Mouse (Mus musculus) left cerebral cortex, postnatal 14 days (tissue): ENCODE results near the gene Ss18l1. TPM values are rescaled to one million over a fixed set of nuclear protein-coding genes. Genes with fewer than 3 reads are reported as not detected.

Experiments
- DNase-seq, 2 experiments: peaks; one replicate each; pipeline ENCODE4 v3.0.0; 2021 to 2022; ENCODE audit warnings: low spot score in 2 of 2, mixed read lengths in 1 of 2
- intact Hi-C: fragments of 180-260 bp; cut with DNase I; formaldehyde crosslinking; loops from one replicate; pipeline ENCODE4 v1.15.1; 2025
- total RNA-seq, 2 experiments: library from RNA; stranded (reverse); gene quantifications; 2 replicates each; pipeline ENCODE4 v1.2.3; 2021

Ss18l1 gene
- total RNA-seq, 2 experiments from 2014 or later: 33.8 to 35.0 TPM

DNA sequence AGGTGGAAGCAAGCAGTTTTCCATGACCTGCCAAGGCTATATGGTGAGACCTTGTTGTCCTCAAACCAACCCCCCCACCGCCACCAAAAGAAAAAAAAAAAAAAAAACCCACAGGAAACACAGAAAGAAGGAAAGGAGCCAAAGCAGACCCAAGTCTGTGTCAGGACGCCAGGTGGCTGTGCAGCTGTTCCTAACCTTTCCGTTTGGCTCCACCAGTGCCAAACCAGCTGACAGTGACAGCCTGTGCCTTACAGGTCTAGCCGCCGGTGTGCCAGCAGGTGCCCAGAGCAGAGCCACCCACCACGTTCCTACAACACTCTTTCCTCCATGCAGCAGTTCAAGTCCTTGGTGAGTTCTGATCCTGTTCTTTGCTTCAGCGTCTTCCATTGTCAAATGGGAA lies 30.6 kb downstream of the Ss18l1 start:
- intact Hi-C loops: loop anchor here (5.0 to 10.0 kb wide), 2 partner anchors 44 to 182 kb away; partner anchors contain the start of genes Osbpl2 and Rps21
- DNase-seq: no peak

DNA sequence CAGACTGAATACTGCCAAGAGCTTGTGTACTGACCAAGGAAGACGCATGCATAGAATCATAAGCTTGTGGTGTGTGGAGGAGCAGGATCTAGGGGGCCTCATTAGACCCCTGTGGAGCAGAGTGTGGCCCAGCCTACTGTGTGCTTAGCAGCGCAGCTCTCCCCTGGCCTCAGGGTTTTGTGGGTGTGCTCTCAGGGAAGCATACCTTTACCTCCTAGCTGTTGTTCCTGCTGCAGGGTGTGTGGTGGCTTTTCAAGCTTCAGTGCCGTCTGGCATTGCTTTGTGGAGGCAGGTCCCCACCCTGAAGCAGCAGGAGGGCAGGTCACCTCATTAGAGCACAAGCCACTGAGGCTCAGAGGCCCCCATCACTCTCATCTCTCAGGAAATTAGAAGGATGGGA lies 35.3 kb downstream of the Ss18l1 start:
- no peak for DNase-seq
- intact Hi-C loops: loop anchor here (10.0 kb wide), 1 partner anchor 177 kb away; the partner anchor contains the start of gene Rps21

DNA sequence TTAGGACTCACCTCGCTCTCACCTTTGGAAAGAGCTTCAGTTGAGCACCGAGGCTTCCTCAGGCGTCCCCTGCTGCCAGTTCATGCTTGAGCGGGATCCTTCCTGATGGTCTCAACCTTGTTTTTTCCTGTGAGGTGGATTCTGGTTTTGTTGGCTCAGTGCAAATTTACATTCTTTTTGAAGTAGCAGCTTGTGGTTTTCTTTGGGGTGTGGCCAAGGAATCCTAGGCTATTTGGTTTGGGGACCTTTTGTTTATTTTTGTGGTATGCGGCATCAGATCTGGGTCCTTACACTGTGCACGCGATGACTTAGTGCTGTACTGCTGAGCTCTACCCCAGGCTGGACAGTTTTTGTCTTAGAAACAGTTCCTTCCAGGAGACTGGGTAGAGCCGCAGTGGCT lies 38.4 kb downstream of the Ss18l1 start:
- DNase-seq: no peak
- intact Hi-C loops: no loop called here

DNA sequence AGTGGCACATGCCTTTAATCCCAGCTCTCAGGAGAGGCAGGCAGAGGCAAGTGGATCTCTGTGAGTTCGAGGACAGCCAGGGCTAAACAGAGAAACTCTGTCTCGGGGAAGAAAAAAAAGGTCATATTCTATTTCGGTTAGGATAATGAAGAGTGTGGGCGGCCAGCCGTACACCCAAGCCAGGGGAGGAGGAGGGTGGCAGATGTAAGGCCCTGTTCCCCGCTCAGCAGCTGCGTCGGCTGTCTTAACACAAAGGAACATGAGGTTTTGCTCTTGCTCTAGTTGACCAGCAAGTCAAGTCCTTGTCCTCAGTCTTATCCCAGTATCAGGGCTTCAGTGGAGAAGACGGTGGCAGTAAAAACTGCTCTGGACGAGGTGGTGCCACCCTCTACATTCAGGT lies 40.8 kb downstream of the Ss18l1 start:
- DNase-seq: no peak
- intact Hi-C loops: no loop called here

DNA sequence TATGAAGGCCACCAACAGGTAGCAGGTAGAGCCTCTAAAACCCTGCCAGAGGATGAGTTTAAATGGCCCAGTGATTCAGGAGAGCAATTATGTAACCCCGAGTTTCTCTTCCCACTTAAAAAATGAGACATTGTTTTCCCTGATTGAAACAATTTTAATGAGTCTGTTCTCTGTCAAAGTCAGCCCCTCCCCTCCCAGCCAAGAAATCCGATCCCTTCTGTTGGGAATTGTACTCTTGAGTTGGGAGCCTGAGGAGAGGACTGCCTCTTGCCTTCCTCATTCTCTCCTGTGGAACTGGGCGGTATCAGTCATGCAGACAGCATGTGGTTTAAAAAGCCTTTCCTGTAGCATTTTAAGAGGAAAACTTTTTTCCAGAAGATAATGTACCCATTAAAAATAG lies 42.3 kb downstream of the Ss18l1 start:
- intact Hi-C loops: no loop called here
- DNase-seq: no peak

DNA sequence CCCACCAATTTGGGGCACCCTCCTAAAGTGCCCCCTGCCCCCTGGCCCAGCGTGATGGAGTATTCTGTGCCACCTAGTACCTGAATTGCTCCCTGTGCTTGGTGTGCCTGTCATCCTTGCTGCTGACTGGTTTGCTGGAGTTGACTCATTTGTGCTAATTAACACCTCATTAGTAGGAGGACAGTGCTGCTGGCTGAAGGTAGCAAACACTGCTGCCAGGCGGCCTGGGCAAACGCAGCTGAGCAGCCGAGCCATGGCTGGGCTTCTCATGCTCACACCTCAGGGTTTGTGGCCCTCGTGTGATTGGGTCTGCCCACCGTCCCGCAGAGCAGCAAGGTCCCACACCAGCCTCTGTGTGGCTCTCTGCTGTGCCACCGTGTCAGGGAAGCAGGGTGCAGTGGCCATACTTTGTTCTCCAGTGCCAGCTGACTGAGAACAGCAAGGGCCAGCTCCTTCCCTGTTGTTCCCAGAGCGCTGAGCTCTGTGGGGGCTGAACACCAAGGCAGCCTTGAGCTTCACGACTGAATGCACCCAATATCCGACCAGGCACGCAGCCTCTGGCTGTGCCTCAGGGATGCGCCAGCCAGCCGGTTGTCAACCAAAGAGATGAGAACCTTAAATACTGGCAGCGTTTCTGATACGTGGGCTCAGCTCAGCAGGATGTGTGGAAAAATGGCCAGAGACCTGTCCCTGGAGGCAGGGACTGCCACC lies 43.8 kb downstream of the Ss18l1 start:
- DNase-seq: no peak
- intact Hi-C loops: no loop called here

DNA sequence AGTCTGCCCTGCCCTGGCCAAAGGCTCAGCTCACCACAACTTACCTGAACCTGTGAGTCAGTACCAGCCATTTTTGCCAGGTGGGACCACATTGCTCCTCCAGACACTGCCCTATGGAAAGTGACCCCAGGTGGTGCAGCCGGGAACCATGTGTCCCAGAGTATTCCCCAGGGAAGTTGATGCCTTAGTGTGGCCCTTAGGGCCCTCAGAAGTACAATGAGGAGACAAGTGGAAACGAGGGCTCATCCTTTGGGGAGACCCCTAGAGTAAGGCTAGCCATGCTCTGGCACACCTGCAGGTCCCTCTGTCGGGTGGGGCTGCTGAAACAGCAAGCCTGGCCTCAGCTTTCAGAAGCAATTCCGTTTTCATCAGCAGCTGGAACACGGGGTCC lies 44.3 kb downstream of the Ss18l1 start:
- intact Hi-C loops: no loop called here
- no peak for DNase-seq

DNA sequence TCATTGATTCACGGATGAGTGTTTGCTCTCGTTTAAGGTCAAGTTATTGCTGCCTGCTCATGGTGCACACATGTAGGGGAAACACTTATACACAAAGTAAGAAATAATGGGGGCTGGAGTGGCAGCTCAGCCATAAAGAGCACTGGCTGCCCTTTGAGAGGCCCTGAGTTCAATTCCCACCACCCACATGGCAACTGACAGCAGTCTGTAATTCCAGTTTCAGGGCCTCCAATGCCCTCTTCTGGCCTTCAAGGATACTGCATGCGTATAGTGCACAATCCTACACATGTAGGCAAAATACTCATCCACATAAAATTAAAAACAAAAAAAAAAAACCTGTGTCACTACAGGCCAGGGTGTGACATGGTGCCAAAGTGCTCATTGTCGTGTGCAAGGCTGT lies 45.2 kb downstream of the Ss18l1 start:
- DNase-seq: no peak
- intact Hi-C loops: no loop called here

DNA sequence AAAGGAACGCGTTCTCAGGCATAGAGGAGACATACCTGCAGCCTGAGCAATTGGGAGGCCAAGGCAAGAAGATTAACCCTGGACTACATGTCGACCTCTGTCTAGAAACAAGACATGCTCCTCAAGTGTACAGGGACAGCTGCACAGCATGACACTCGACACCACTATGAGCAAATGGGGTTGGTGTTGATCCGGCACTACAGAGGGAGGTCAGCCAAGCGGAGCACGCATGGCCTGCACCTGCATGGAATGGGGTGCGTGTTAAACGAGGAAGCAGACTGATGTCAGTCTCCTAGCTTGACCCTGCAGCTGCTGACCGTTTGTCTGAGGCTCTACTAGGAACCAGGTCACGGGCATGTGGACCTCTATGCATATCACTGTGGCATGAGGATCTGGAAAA lies 48.0 kb downstream of the Ss18l1 start:
- DNase-seq: no peak
- intact Hi-C loops: no loop called here

DNA sequence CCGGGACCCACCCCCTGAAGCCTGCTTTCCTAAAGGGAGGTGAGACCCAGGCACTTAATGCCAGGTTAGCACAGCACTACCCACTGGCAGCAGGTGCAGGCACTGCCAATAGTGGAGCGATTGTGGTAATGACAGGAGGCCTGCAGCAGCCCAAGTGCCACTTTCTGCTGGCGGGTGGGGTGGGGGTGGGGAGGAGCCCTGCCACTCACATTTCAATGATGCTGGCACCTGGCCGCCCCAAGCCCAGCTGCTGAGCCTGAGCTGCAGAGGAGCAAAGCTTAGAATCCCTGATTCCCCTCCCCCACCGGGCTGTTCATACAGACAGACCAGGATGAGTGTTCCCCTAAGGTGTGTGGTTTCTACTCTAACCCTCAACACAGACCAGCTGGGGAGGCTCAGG lies 53.4 kb downstream of the Ss18l1 start:
- DNase-seq: no peak
- intact Hi-C loops: no loop called here

DNA sequence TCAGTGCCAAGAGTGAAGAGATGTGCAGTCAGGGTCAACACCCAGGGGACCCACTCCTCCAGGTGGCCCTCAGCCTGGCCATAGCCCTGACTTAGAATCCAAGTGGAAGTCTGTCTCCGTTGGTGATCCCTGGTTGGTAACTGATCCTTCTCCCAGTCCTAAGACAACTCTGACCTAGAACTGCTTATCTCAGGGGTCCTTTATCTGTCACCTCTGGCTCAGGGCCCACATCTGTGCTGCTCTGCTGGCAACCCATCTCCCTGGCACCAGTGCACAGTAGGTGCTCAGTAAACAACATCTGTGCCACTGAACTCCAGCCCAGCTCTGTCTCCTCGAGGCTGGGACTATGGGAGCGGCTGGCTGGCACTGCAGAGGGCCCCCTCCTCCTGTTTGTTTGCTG lies 55.3 kb downstream of the Ss18l1 start:
- intact Hi-C loops: no loop called here
- no peak for DNase-seq

DNA sequence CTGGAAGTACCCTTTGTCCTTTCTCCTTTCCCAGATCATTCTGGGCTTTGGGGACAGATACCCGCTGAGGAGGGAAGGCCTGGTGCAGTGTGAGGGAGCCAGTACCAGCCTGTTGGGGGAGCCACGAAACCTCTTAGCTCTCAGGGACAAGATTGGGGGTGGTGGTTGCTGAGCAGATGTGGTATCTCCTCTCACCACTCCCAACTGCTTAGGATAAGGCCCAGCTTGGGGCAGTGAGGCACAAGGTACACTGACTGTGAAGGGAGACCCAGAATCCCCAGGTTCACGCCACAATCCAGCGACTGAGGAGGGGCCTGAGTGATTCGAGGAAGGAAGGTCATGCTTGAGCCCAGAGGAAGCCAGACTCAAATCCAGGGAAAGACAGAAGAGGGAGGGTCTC lies 55.9 kb downstream of the Ss18l1 start:
- intact Hi-C loops: no loop called here
- no peak for DNase-seq

DNA sequence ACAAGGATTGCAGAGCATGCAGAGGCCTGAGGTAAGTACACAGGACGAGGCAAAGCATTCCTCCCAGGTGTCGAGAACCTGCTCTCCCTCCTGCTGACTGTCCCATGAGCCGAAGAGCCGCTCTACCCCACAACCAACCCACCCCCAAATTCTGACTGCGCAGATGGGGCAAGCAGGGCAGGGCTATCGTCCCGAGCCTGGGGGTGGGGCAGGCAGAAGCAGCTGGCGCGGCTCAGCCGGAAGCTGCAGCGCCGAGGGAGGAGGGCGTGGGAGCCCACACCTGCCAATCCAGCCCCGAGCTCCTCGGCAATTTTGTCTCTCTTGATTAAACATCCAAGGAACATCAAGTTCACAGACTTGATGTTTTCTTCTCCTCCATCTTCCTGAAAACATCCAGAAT lies 57.2 kb downstream of the Ss18l1 start:
- intact Hi-C loops: no loop called here
- DNase-seq: no peak

DNA sequence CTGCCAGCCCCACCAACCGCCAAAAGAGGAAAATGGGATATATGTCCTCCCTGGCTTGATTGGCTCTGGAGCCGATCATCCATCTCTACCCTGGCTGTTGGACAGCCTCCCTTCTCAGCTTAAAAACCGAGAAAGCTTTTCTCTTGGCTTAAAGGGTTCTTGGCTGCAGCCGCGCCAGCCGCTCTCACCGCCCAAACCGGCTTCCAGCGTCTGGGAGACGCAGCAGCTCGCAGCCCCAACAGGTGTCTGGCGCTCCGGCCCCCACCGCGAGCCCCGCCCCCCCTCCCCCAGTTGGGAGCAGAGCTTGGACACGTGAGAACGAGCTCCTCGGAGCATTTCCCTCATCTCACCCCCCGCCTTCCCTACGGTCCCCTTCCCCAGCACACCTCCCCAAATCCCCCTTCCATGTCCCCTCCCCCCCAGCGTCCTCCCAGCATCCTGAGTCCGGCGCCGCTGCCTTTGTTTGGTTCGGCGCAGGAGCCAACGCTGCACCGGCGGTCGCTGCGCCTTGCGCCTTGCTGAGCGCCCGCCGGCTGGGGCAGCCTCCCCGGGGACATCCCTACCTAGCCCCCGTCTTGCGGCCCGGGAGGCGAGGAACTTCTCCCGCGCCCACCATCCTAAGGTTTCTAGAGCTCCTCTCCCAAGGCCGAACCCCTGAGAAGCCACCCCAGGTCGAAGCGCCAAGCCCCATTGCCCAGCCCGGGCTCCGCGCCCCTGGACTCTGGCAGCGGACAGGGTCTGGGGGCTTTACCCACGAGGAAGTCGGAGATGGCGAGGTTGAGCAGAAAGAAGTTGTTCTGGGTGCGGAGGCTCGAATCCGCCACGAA lies 61.1 kb downstream of the Ss18l1 start:
- DNase-seq: no peak
- intact Hi-C loops: no loop called here

DNA sequence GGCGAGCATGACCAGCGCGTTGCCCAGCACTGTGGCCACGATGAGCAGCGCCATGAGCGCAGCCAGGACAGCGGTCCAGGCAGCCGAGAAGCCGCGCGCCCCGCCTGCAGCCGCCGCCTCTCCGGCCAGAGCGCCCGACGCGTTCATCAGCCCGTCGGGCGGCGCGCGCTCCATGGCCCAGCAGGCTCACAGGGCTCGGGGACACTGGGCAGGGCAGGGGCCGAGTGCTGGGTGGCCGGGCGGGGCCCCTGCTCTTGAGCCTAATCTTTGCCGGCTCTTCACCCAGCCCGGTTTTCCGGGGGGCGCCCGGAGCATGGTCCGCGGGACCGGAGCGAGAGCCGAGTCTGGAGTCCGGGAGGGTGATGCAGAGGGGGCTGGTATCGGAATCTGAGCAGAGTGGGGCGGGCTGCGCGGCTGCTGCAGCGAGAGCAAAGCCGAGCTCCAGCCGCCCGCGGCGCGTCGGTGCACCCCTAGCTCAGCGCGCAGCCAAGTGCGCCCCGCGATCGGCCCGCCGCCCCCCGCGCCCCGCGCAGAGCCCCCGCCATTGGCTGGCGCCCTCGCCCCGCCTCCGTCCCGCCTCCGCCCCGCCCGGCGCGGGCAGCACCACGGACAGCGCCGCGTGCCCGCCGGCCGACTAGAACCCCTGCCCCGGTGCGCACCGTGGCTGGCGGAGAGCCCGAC lies 61.8 kb downstream of the Ss18l1 start, which contains the start of gene Hrh3:
Gene Hrh3 (minus strand): TSS at position 511 of the 681 bp plus-strand sequence.
- intact Hi-C loops: no loop called here
- DNase-seq: peak in 1 of 2 experiments; percentile 75

DNA sequence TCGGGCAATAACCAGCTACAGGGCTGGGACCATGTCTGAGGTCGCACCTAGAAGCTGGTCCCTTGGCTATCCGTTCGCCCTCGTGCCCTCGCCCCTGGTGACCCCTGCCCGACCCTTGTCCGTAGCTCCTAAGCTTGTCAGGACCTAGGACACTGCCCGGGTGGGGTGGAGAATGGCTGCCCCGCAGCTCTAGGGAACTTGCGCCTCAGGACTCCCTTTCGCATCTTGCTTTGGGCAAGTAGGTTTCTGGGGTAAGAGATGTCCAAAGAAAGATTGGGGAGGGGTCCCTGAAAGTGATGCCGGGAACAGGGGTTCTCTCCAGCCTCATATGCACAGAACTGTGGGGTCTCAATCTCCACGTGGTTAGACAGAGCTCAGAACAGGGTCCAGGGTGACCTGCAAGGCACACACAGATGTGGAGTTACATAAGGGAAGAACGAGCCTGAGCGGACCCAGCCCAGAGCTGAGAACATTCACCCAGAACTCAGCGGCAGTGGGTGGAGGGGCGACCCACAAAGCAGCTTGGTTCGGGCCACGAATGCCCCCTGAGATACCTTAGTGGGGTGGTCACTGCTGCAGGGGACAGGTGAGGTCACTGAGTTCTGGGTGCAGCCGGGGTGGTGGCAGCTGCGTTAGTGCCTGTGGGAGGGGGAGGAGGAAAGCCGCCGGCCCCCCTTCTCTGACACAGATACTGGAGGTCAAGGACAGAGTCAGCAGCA lies 62.5 kb downstream of the Ss18l1 start:
- DNase-seq: no peak

DNA sequence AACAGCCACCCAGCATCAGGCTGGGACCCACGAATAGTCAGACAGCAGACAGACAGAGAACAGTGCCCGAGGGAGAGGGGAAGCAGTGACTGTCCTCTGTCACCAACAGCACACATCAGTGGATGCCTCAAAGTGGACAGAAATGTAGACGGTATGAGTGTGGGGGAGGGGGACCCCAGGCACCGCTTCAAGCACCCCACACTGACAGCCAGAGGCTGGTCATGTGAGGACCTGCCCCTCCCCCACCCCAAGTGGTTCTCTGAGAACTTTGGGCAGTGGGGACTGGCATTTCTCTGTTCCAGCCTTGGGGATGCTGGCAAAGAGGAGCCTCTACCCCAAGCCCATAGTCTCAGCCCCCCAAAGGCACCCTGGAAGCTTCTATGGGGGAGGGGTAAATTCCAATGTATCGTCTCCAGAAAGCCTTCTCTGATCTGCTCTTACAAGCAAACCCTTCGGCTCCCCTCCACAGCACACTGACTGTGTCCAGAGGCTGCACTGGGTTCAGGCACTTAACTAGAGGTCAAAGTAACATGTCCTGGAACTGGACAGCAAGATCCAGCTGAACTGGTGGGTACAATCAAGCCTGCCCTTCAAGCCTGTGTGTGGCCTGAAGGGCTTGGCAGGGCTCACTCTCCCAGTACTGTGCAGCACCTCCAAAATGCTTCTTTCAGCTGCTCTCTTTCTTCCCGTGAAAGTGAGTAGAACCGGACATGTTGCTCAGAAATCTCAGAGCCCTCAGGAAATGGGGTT lies 63.3 kb downstream of the Ss18l1 start:
- intact Hi-C loops: no loop called here
- DNase-seq: peak in 1 of 2 experiments; percentile 57

More for the DNA sequence above, 62.5 kb downstream of the Ss18l1 start:
- intact Hi-C loops: no loop called here

DNA sequence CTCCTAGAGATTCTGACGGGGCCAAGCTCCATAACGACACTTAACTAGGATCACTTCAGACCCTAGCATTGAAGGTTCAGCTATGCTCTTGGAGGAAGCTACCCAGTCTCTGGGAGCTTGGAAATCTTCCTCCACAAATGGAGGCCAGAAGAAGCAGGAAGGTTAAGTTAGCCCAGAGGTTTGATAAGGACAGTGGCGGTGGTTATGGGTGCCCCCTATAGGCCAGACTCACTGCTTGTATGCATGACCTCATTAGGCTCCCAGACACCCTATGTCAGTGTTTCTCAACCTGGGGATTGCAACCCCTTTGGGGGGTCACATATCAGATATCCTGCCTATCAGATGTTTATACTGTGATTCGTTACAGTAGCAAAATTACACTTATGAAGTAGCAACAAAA lies 64.8 kb downstream of the Ss18l1 start:
- no peak for DNase-seq
- intact Hi-C loops: no loop called here

DNA sequence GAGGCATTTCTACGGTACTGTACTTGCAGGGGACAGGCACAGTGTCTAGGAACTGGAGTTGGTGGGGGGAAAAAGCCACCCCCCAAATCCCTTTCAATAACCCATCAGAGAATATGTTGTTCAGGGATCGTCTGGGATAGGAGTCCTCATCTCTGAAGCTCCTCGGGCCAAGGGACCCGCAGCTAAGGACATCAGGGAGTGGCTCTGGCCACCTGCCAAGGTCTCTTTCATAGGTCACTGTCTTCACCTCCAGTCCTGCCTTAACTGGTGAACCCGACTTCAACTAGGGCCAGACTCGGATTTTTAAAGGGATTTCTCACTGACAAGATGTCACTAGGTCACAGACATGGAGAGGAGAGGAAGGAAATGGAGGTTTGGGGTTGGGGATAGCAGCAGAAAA lies 66.0 kb downstream of the Ss18l1 start:
- intact Hi-C loops: no loop called here
- DNase-seq: no peak
